Mouse (Mus musculus) embryonic fibroblast, embryonic 13.5 days (primary cell): Measurements from ENCODE around the gene Cnih3. TPM values are rescaled to one million over a fixed set of nuclear protein-coding genes. Genes with fewer than 3 reads are reported as not detected.
A peak's percentile ranks its signal among the peaks of the same experiment; 100 is the strongest.

ENCODE experiments used
- H3K27ac ChIP-seq: 2 replicates; pipeline ENCODE4 v1.5.1; 2012; ENCODE audit warnings: low read length, control low read depth, inconsistent platforms; ENCODE audit not compliant: insufficient read depth
- H3K4me1 ChIP-seq: 2 replicates; pipeline ENCODE4 v1.6.1; 2011; ENCODE audit warnings: low read length; ENCODE audit not compliant: control insufficient read depth, insufficient read depth
- H3K4me3 ChIP-seq: 2 replicates; pipeline ENCODE4 v1.5.1; 2011; ENCODE audit warnings: mild to moderate bottlenecking, control low read depth, low read length; ENCODE audit not compliant: insufficient read depth
- CTCF ChIP-seq: IDR thresholded peaks from 2 replicates; pipeline ENCODE4 v1.5.1; 2011; ENCODE audit warnings: mild to moderate bottlenecking, control low read depth, low read length, moderate library complexity, borderline replicate concordance; ENCODE audit not compliant: insufficient read depth
- POLR2A ChIP-seq: IDR thresholded peaks from 2 replicates; pipeline ENCODE4 v1.6.1; 2011; ENCODE audit warnings: low read depth, mild to moderate bottlenecking, control low read depth, low read length, moderate library complexity
- polyA plus RNA-seq: library from polyadenylated mRNA; stranded (reverse); fragments of >200 nt; gene quantifications from 2 replicates; pipeline ENCODE4 v1.2.4, GENCODE M21; 2011; ENCODE audit warnings: low read depth; ENCODE audit not compliant: missing spikeins, insufficient read length

The Cnih3 gene
- polyA plus RNA-seq, result not detected in 2 replicates

DNA sequence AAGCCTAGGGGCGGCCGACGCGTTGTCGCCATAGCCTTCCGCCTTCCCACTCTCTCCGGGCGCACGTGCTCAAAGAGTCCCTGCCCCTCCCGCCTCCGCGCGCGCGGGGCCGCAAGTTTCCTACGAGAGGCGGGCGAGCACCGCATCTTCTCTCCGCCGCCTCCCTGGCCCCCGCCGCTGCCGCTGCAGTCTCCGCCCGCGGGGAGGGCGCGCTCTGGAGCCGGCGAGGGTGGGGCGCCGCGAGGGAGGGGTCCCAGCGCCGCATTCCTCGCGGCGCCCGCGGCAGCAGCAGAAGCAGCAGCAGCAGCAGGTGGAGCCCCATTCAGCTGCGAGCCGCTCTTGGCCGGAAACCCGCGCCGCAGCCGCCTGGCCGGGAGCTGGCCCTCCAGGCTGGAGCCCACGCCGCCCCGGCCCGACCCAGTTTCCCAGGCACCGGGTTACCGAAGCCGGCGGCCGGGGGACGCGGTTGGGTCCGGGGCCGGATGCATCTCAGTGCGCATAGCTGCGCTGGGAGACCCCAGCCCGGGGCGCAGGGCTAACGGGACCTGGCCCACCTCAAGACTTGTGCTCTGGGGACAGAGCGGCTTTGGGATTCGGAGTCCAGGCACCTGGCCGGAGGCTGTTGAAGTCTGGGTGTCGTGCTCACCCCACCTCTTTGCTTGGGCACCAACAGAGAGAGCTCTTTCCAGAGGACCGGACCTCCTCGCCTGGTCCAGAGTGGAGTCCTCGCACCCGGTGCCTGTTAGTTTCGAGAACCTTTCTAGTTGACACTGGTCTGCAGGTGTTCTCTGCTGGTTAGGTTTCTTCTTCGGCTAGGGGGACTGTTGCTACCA lies at the start of gene Cnih3:
Gene Cnih3 (plus strand): TSS at position 262 of the 833 bp plus-strand sequence.
- TF ChIP-seq CTCF, result no peak
- TF ChIP-seq POLR2A, result no peak
- H3K27ac ChIP-seq, result no peak within 1 kb of the TSS
- H3K4me3 ChIP-seq, result peak within 1 kb of the TSS; percentile 37
- 0 out of 2 replicates have a peak, but pooled peaks cover 1% of the 10 kb centered on the region for H3K4me1 ChIP-seq

- H3K27ac ChIP-seq, result no peak overlapping the region
- no peaks in the 10 kb centered on the region for H3K4me1 ChIP-seq
- TF ChIP-seq CTCF (no peak), POLR2A (no peak)
- H3K4me3 ChIP-seq, result no peak overlapping the region
Measured at GRCm38 (mm10) chr1:181307981-181308380, 44.4 kb upstream of the Cnih3 start.

GRCm38 (mm10) chr1:181310712-181311111 lies 41.7 kb upstream of the Cnih3 start:
- Histone ChIP-seq H3K4me1 (no peaks in the 10 kb centered on the region), H3K4me3 (no peak overlapping the region), H3K27ac (no peak overlapping the region)
- TF ChIP-seq POLR2A (no peak), CTCF (no peak)

GRCm38 (mm10) chr1:181312115-181313045 lies 40.0 kb upstream of the Cnih3 start:
- TF ChIP-seq CTCF, result no peak
- TF ChIP-seq POLR2A, result no peak

DNA sequence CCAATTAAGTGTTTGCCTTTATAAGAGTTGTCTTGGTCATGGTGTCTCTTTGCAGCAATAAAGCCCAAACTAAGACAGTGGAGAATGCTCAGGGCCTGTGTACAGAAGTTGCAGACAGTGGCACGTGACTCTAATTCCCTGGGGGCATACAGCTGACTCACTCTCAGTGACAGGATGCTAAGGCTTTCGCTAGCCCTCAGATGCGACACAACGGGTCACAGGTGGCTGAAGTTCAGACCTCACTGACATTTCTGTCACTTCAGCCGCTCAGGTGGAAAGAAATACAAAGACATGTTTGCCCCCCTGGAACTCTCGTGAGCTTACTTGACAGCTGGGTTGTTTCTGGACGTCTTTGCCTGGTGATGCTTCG lies 39.4 kb upstream of the Cnih3 start:
- no peak overlapping the region for H3K4me3 ChIP-seq
- H3K27ac ChIP-seq, result no peak overlapping the region
- TF ChIP-seq CTCF (no peak), POLR2A (no peak)
- no peaks in the 10 kb centered on the region for H3K4me1 ChIP-seq

More at GRCm38 (mm10) chr1:181312115-181313045, 40.0 kb upstream of the Cnih3 start:
- H3K27ac ChIP-seq, result no peak overlapping the region
- no peak overlapping the region for H3K4me3 ChIP-seq
- no peaks in the 10 kb centered on the region for H3K4me1 ChIP-seq

- no peak for TF ChIP-seq CTCF
- TF ChIP-seq POLR2A, result no peak
- Histone ChIP-seq H3K4me1 (no peaks in the 10 kb centered on the region), H3K27ac (no peak overlapping the region), H3K4me3 (no peak overlapping the region)
Measured at GRCm38 (mm10) chr1:181314301-181314700, 38.1 kb upstream of the Cnih3 start.

GRCm38 (mm10) chr1:181315350-181315749 lies 37.1 kb upstream of the Cnih3 start:
- TF ChIP-seq POLR2A (no peak), CTCF (no peak)
- no peak overlapping the region for H3K27ac ChIP-seq
- no peak overlapping the region for H3K4me3 ChIP-seq
- no peaks in the 10 kb centered on the region for H3K4me1 ChIP-seq

DNA sequence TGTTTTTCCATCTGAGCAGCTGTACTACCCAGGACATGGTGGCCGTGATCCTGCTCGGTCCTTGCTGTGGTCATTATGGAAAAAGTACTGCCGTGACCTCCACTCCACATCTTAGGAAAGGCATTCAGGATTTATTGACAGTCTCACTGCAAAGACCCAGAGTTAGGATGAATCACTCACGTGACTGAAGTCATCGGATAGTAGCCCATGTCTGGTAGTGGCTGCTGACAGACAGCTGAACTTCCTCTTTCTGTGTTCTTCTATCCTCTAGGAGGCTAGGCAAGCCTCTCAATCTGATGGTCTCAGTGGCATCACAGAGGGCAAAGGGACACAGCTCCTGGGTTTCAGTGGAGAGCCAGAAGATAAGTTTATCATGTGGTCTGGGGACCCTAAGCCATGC lies 35.9 kb upstream of the Cnih3 start:
- no peaks in the 10 kb centered on the region for H3K4me1 ChIP-seq
- TF ChIP-seq CTCF, result no peak
- no peak for TF ChIP-seq POLR2A
- H3K4me3 ChIP-seq, result no peak overlapping the region
- no peak overlapping the region for H3K27ac ChIP-seq

DNA sequence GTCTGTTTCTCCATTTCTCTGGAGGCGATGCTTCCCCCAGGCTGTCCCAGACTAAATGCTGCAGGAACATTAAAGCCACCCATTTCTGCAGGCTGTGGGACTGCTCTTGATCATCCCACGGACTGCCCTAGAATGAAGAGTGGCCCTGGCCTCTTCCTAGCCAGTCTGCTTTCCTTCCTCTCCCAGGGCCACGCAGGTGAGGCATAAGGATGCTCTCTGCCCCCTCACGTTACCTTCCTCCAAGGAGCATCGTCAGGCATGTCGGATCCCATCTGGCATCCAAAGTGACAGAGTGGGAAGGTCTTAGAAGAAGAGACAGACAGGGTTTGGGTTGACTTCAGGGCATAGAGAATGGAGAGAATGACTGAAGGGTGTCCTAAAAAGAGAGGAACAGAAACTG lies 33.0 kb upstream of the Cnih3 start:
- no peaks in the 10 kb centered on the region for H3K4me1 ChIP-seq
- TF ChIP-seq POLR2A, result no peak
- TF ChIP-seq CTCF, result no peak
- no peak overlapping the region for H3K27ac ChIP-seq
- no peak overlapping the region for H3K4me3 ChIP-seq
